Mouse (Mus musculus) mouse embryonic stem cell (cell line): ENCODE results near the gene Fyttd1.
"Not testable (repeated sequence)": the region's sequence is repeated elsewhere in the genome, so short reads cannot be mapped to it uniquely, and the experiment has no call there.

Experiments
- in situ Hi-C, 2 experiments: fragments of 300-500 bp; cut with MboI; formaldehyde crosslinking; loops; 1 replicate in 1 of 2; 3 replicates in 1 of 2; pipeline ENCODE4 v1.14.3; 2019 to 2020; ENCODE audit warnings: low sequenced_read_pairs in 2 of 2, low pct_unique_long_range_greater_than_20kb in 1 of 2, mixed read lengths in 1 of 2; ENCODE audit not compliant: unreplicated experiment in 1 of 2

Fyttd1 gene

GRCm38 (mm10) chr16:32876831-32877230, 469 bp upstream of the Fyttd1 start:
- in situ Hi-C loops: no loop called here

GRCm38 (mm10) chr16:32878157-32878598, 878 bp downstream of the Fyttd1 start:
- in situ Hi-C loops: no loop called here

- in situ Hi-C loops: no loop called here
Measured at GRCm38 (mm10) chr16:32878972-32879926, 1.9 kb downstream of the Fyttd1 start.

GRCm38 (mm10) chr16:32881538-32881937, 4.2 kb downstream of the Fyttd1 start:
- in situ Hi-C loops: loop anchor here in 1 of 2 experiments (5.0 kb wide), 1 partner anchor 69 kb away; the partner anchor contains the start of gene Smbd1

- in situ Hi-C loops: no loop called here
Measured at GRCm38 (mm10) chr16:32887996-32888395, 10.7 kb downstream of the Fyttd1 start.

- in situ Hi-C loops: no loop called here
Measured at GRCm38 (mm10) chr16:32889881-32890280, 12.6 kb downstream of the Fyttd1 start.

- in situ Hi-C loops: no loop called here
Measured at GRCm38 (mm10) chr16:32896126-32896525, 18.8 kb downstream of the Fyttd1 start.

GRCm38 (mm10) chr16:32901360-32902050, 24.2 kb downstream of the Fyttd1 start:
- in situ Hi-C loops: no loop called here

GRCm38 (mm10) chr16:32902051-32902428, 24.7 kb downstream of the Fyttd1 start:
- in situ Hi-C loops: no loop called here

GRCm38 (mm10) chr16:32906186-32906585, 28.9 kb downstream of the Fyttd1 start:
- in situ Hi-C loops: no loop called here

- in situ Hi-C loops: no loop called here
Measured at GRCm38 (mm10) chr16:32906727-32907126, 29.4 kb downstream of the Fyttd1 start.

- in situ Hi-C loops: no loop called here
Measured at GRCm38 (mm10) chr16:32913212-32913611, 35.9 kb downstream of the Fyttd1 start.

- in situ Hi-C loops: no loop called here
Measured at GRCm38 (mm10) chr16:32913937-32914881, 36.9 kb downstream of the Fyttd1 start, which contains the start of gene Lrch3. Gene Lrch3, plus strand, starts transcription at chr16:32914100.

GRCm38 (mm10) chr16:32915292-32916068, 38.2 kb downstream of the Fyttd1 start:
- in situ Hi-C loops: no loop called here

- in situ Hi-C loops: not testable (repeated sequence)
Measured at GRCm38 (mm10) chr16:32926629-32927028, 49.3 kb downstream of the Fyttd1 start.

- in situ Hi-C loops: no loop called here
Measured at GRCm38 (mm10) chr16:32927044-32927443, 49.7 kb downstream of the Fyttd1 start.

- in situ Hi-C loops: no loop called here
Measured at GRCm38 (mm10) chr16:32929918-32930317, 52.6 kb downstream of the Fyttd1 start.

GRCm38 (mm10) chr16:32934470-32934869, 57.2 kb downstream of the Fyttd1 start:
- in situ Hi-C loops: no loop called here
